Mouse (Mus musculus): ENCODE results near the gene Ilf3. TPM values are rescaled to one million over a fixed set of nuclear protein-coding genes. Genes with fewer than 3 reads are reported as not detected.

Ilf3 gene
- polyA plus RNA-seq, 1 experiment from 2014 or later, result 235 TPM

Other genes with a start within 250 kb of the Ilf3 start
- 5.6 and 8.7 TPM in 2 replicates for gene Tyk2, start 236.6 kb upstream of the Ilf3 start, polyA plus RNA-seq (2014; fragmentation: Nextera tagmentation; extraction: Ambion mirVana)
- 366 and 377 TPM in 2 replicates for gene Cdc37, start 217.9 kb upstream of the Ilf3 start, polyA plus RNA-seq (2014; fragmentation: Nextera tagmentation; extraction: Ambion mirVana)
- 13.7 and 14.0 TPM in 2 replicates for gene Pde4a, start 202.2 kb upstream of the Ilf3 start, polyA plus RNA-seq (2014; fragmentation: Nextera tagmentation; extraction: Ambion mirVana)
- gene Keap1, start 128.5 kb upstream of the Ilf3 start, polyA plus RNA-seq (2014; fragmentation: Nextera tagmentation; extraction: Ambion mirVana), result 26.8 and 34.2 TPM in 2 replicates
- 0.07 and 0.19 TPM in 2 replicates for gene S1pr5, start 119.4 kb upstream of the Ilf3 start, polyA plus RNA-seq (2014; fragmentation: Nextera tagmentation; extraction: Ambion mirVana)
- 35.5 and 43.7 TPM in 2 replicates for gene Atg4d, start 102.6 kb upstream of the Ilf3 start, polyA plus RNA-seq (2014; fragmentation: Nextera tagmentation; extraction: Ambion mirVana)
- 15.3 and 18.6 TPM in 2 replicates for gene Kri1, start 79.9 kb upstream of the Ilf3 start, polyA plus RNA-seq (2014; fragmentation: Nextera tagmentation; extraction: Ambion mirVana)
- gene Cdkn2d, start 76.5 kb upstream of the Ilf3 start, polyA plus RNA-seq (2014; fragmentation: Nextera tagmentation; extraction: Ambion mirVana), result 45.3 and 56.2 TPM in 2 replicates
- gene Ap1m2, start 55.5 kb upstream of the Ilf3 start, polyA plus RNA-seq (2014; fragmentation: Nextera tagmentation; extraction: Ambion mirVana), result 33.7 and 36.0 TPM in 2 replicates
- 46.2 and 80.5 TPM in 2 replicates for gene Slc44a2, start 47.2 kb upstream of the Ilf3 start, polyA plus RNA-seq (2014; fragmentation: Nextera tagmentation; extraction: Ambion mirVana)
- 55.7 and 76.0 TPM in 2 replicates for gene Qtrt1, start 44.0 kb downstream of the Ilf3 start, polyA plus RNA-seq (2014; fragmentation: Nextera tagmentation; extraction: Ambion mirVana)
- gene Dnm2, start 57.0 kb downstream of the Ilf3 start, polyA plus RNA-seq (2014; fragmentation: Nextera tagmentation; extraction: Ambion mirVana), result 47.8 and 66.1 TPM in 2 replicates
- gene Tmed1, start 142.4 kb downstream of the Ilf3 start, polyA plus RNA-seq (2014; fragmentation: Nextera tagmentation; extraction: Ambion mirVana), result 118 and 156 TPM in 2 replicates
- gene AB124611, start 158.3 kb downstream of the Ilf3 start, polyA plus RNA-seq (2014; fragmentation: Nextera tagmentation; extraction: Ambion mirVana), result 3.8 and 4.8 TPM in 2 replicates
- gene Carm1, start 179.0 kb downstream of the Ilf3 start, polyA plus RNA-seq (2014; fragmentation: Nextera tagmentation; extraction: Ambion mirVana), result 46.9 and 60.3 TPM in 2 replicates
- gene Timm29, start 224.9 kb downstream of the Ilf3 start, polyA plus RNA-seq (2014; fragmentation: Nextera tagmentation; extraction: Ambion mirVana), result 27.0 and 41.3 TPM in 2 replicates
- gene Yipf2, start 225.0 kb downstream of the Ilf3 start, polyA plus RNA-seq (2014; fragmentation: Nextera tagmentation; extraction: Ambion mirVana), result 23.4 and 24.0 TPM in 2 replicates
- gene Smarca4, start 248.3 kb downstream of the Ilf3 start, polyA plus RNA-seq (2014; fragmentation: Nextera tagmentation; extraction: Ambion mirVana), result 105 and 125 TPM in 2 replicates